Mouse (Mus musculus) left cerebral cortex, adult 18-20 months (tissue): ENCODE data around the gene Olfr434. TPM values are rescaled to one million over a fixed set of nuclear protein-coding genes. Genes with fewer than 3 reads are reported as not detected.

Experiments used
- total RNA-seq, 2 experiments: library from RNA; stranded (reverse); gene quantifications; 2 replicates each; pipeline ENCODE4 v1.2.3; 2021

The Olfr434 gene
- total RNA-seq, 2 experiments from 2014 or later, result not detected

Other genes starting within 250 kb of the Olfr434 start
- gene Olfr441, start 106.7 kb upstream of the Olfr434 start, total RNA-seq, result not detected
- gene Olfr237-ps1, start 66.5 kb upstream of the Olfr434 start, total RNA-seq, result not detected
- gene Olfr437, start 49.7 kb upstream of the Olfr434 start, total RNA-seq, result not detected
- not detected for gene Olfr13, start 40.9 kb upstream of the Olfr434 start, total RNA-seq
- not detected for gene Olfr435, start 15.9 kb upstream of the Olfr434 start, total RNA-seq
- not detected for gene Olfr47, start 18.5 kb downstream of the Olfr434 start, total RNA-seq
- 1 to 10 TPM; 2.6 to 3.1 TPM for gene Arhgef5, start 52.6 kb downstream of the Olfr434 start, total RNA-seq
- not detected for gene Nobox, start 96.5 kb downstream of the Olfr434 start, total RNA-seq